Mouse (Mus musculus) lung, postnatal 0 days (tissue): ENCODE data around the gene Vdac1.

Experiments used
- CTCF ChIP-seq: IDR thresholded peaks from 2 replicates; pipeline ENCODE4 v1.5.1; 2016; ENCODE audit warnings: antibody characterized with exemption, mild to moderate bottlenecking
- EP300 ChIP-seq: IDR thresholded peaks from 2 replicates; pipeline ENCODE4 v1.6.1; 2016; ENCODE audit warnings: antibody characterized with exemption, mild to moderate bottlenecking, control low read depth

DNA sequence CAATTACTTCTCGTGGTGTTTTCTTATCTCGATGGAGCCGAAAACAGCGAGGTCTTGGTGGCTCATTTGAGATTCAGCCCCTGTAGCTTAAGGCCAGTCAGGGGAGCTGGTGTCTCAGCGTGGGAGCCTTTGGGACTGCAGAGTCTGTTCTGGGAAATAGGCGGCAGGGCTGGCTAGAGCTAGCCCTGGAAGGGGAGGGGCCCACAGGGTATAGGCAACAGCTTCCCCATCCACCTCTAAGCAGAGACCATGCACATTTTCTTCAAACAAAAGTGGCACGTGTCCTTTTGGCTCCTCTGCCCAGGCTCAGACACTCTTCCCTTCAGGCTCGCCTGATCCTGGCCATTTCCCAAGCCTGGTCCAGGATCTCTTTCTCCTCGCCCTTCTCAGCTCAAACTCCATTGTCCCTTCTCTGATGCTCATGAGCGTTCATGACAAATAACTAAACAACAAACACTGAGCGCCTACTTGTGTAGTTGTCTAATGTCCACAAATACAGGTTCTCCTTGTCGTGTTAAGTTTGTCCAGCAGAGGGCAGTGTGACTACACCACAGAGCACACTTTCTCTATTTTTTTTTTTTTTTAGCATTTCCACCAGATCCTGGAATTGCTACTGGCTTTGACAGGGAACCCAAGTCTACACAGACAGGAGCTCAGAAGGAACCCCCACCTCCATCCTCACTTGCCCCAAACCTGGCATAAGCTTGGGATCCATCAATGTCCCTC is 60.6 kb downstream of the Vdac1 start:
- TF ChIP-seq EP300: no peak
- peak; percentile 89 for TF ChIP-seq CTCF
